Mouse (Mus musculus) myocyte (in vitro differentiated cells): Measurements from ENCODE around the gene Olfr1101. TPM values are rescaled to one million over a fixed set of nuclear protein-coding genes. Genes with fewer than 3 reads are reported as not detected.

Source experiments
- H3K27me3 ChIP-seq: one replicate; pipeline ENCODE4 v1.6.1; 2011; ENCODE audit not compliant: control insufficient read depth, insufficient read depth, insufficient read length
- H3K36me3 ChIP-seq: one replicate; pipeline ENCODE4 v1.6.1; 2011; ENCODE audit not compliant: control insufficient read depth, insufficient read depth
- H3K4me2 ChIP-seq: one replicate; pipeline ENCODE4 v1.6.1; 2011; ENCODE audit warnings: low read depth, control low read depth
- H3K4me3 ChIP-seq: one replicate; pipeline ENCODE4 v1.5.1; 2011; ENCODE audit warnings: mild to moderate bottlenecking, control low read depth, moderate library complexity
- H3K79me2 ChIP-seq: one replicate; pipeline ENCODE4 v1.6.1; 2011; ENCODE audit not compliant: control insufficient read depth, insufficient read depth
- H3ac ChIP-seq: one replicate; pipeline ENCODE4 v1.6.1; 2011; ENCODE audit not compliant: control insufficient read depth, insufficient read length
- CEBPB ChIP-seq: IDR thresholded peaks from 2 replicates; pipeline ENCODE4 v1.6.1; 2011; ENCODE audit warnings: mild to moderate bottlenecking, moderate library complexity; ENCODE audit not compliant: poor library complexity, insufficient read depth, severe bottlenecking
- MAX ChIP-seq: IDR thresholded peaks from one replicate; pipeline ENCODE4 v1.6.1; 2011; ENCODE audit warnings: low read depth, mild to moderate bottlenecking, control low read depth
- polyA plus RNA-seq: library from polyadenylated mRNA; unstranded; fragments of >200 nt; fragmentation: generic; extraction: Trizol; gene quantifications from one replicate; pipeline ENCODE4 v1.2.1, GENCODE M21; 2012; ENCODE audit warnings: missing spikeins

Olfr1101 gene
- polyA plus RNA-seq, 1 experiment, result not detected

GRCm38 (mm10) chr2:86960593-86960992 is 30.4 kb downstream of the Olfr1101 start, which contains the start of gene Olfr1099:
Gene Olfr1099 (minus strand): TSS chr2:86960693.
- Histone ChIP-seq H3K79me2 (no peaks in the 10 kb centered on the region), H3K36me3 (no peaks in the 10 kb centered on the region), H3ac (no peak within 1 kb of the TSS), H3K4me2 (no peak within 1 kb of the TSS), H3K4me3 (no peak within 1 kb of the TSS), H3K27me3 (no peaks in the 10 kb centered on the region)
- TF ChIP-seq CEBPB (no peak), MAX (no peak)

Other genes with a start within 250 kb of the Olfr1101 start
- not detected for gene Olfr1090, start 232.2 kb downstream of the Olfr1101 start, polyA plus RNA-seq
- gene Olfr1093, start 208.7 kb downstream of the Olfr1101 start, polyA plus RNA-seq, result not detected
- not detected for gene Olfr141, start 181.2 kb downstream of the Olfr1101 start, polyA plus RNA-seq
- not detected for gene Olfr1094, start 166.6 kb downstream of the Olfr1101 start, polyA plus RNA-seq
- not detected for gene Olfr1095, start 139.5 kb downstream of the Olfr1101 start, polyA plus RNA-seq
- not detected for gene Gm13723, start 116.4 kb downstream of the Olfr1101 start, polyA plus RNA-seq
- not detected for gene Olfr1097, start 99.0 kb downstream of the Olfr1101 start, polyA plus RNA-seq
- not detected for gene Olfr1098, start 66.7 kb downstream of the Olfr1101 start, polyA plus RNA-seq
- not detected for gene Olfr1099, start 30.5 kb downstream of the Olfr1101 start, polyA plus RNA-seq
- gene Olfr1100, start 11.3 kb downstream of the Olfr1101 start, polyA plus RNA-seq, result not detected
- gene Olfr1102, start 7.2 kb upstream of the Olfr1101 start, polyA plus RNA-seq, result not detected
- gene Olfr1104, start 35.9 kb upstream of the Olfr1101 start, polyA plus RNA-seq, result not detected
- gene Olfr1105, start 45.3 kb upstream of the Olfr1101 start, polyA plus RNA-seq, result not detected
- not detected for gene Olfr1106, start 61.1 kb upstream of the Olfr1101 start, polyA plus RNA-seq
- not detected for gene Olfr1107, start 84.6 kb upstream of the Olfr1101 start, polyA plus RNA-seq
- gene Olfr1109, start 104.8 kb upstream of the Olfr1101 start, polyA plus RNA-seq, result not detected
- gene Olfr259, start 123.3 kb upstream of the Olfr1101 start, polyA plus RNA-seq, result not detected
- not detected for gene Olfr1110, start 149.1 kb upstream of the Olfr1101 start, polyA plus RNA-seq
- not detected for gene Olfr1111, start 161.4 kb upstream of the Olfr1101 start, polyA plus RNA-seq
- gene Olfr1112, start 196.6 kb upstream of the Olfr1101 start, polyA plus RNA-seq, result not detected
- gene Olfr1113, start 217.7 kb upstream of the Olfr1101 start, polyA plus RNA-seq, result not detected